Comparison of ENCODE assay signal across 14 mouse cellular contexts in genomic region chr2:122771002-122771401, GRCm38 (mm10). TPM values are rescaled to one million over a fixed set of nuclear protein-coding genes. Genes with fewer than 3 reads are reported as not detected.
DNase-seq lines count a peak whose midpoint lies in the region; ATAC-seq and TF ChIP-seq lines count a peak whose summit lies in the region.
"Had no signal": no experiment of that assay in that cellular context is flagged by ENCODE, and none has a peak within 500 bp of the region (broad histone marks: within the 10 kb centered on the region; RNA-seq: fewer than 3 reads in every experiment).

No protein-coding gene starts in this region.

- no peaks in the 10 kb centered on the region for H3K9me3 ChIP-seq in liver, postnatal 0 days (ENCODE audit: low read length)
- H3K9me3 ChIP-seq in forebrain, embryonic 11.5 days (ENCODE audit: control insufficient read depth, low read length), result no peaks in the 10 kb centered on the region
- H3K9me3 ChIP-seq: forebrain, embryonic 12.5 days; liver, embryonic 13.5 days; stomach, embryonic 15.5 days had no signal

- TF ChIP-seq CTCF in liver, postnatal 0 days (IDR thresholded peaks at IDR 0.05; ENCODE audit: low read depth), result no peak

- 0 out of 2 replicates have a peak, but pooled peaks cover 5% of the 10 kb centered on the region for H3K4me1 ChIP-seq in liver, postnatal 0 days (ENCODE audit: insufficient read depth)
- H3K4me1 ChIP-seq in forebrain, embryonic 11.5 days (replicated peaks; ENCODE audit: control insufficient read depth, insufficient read depth, low read length), result no peaks in the 10 kb centered on the region
- H3K4me1 ChIP-seq: forebrain, embryonic 12.5 days; liver, embryonic 13.5 days; stomach, embryonic 15.5 days had no signal

- H3K4me2 ChIP-seq in liver, postnatal 0 days (ENCODE audit: low read depth, low read length), result no peak overlapping the region
- no peak overlapping the region for H3K4me2 ChIP-seq in forebrain, embryonic 11.5 days (ENCODE audit: low read depth, low read length, severe bottlenecking)
- H3K4me2 ChIP-seq: forebrain, embryonic 12.5 days; liver, embryonic 13.5 days; stomach, embryonic 15.5 days had no signal

- TF ChIP-seq EP300 in liver, postnatal 0 days (IDR thresholded peaks at IDR 0.05; ENCODE audit: low read depth), result 0 out of 2 replicates have a peak, but pooled peaks have one; percentile 52

- H3K9ac ChIP-seq in liver, postnatal 0 days (replicated peaks), result no peak overlapping the region
- no peak overlapping the region for H3K9ac ChIP-seq in forebrain, embryonic 11.5 days (ENCODE audit: low read length)
- H3K9ac ChIP-seq: forebrain, embryonic 12.5 days; liver, embryonic 13.5 days; stomach, embryonic 15.5 days had no signal

- WGBS in liver, postnatal 0 days (ENCODE audit: insufficient replicate concordance), result 64% methylated on average over 2 of the region's 2 CpGs
- 81% methylated on average over 2 of the region's 2 CpGs for WGBS in forebrain, embryonic 11.5 days

- peak overlapping the region; percentile 58 for H3K27ac ChIP-seq in liver, postnatal 0 days (ENCODE audit: low read depth)
- no peak overlapping the region for H3K27ac ChIP-seq in forebrain, embryonic 11.5 days (ENCODE audit: low read depth, low read length)
- H3K27ac ChIP-seq: forebrain, embryonic 12.5 days; liver, embryonic 13.5 days; stomach, embryonic 15.5 days had no signal

- no peaks in the 10 kb centered on the region for H3K27me3 ChIP-seq in liver, postnatal 0 days (ENCODE audit: insufficient read depth, low read length)
- H3K27me3 ChIP-seq in forebrain, embryonic 11.5 days (ENCODE audit: control insufficient read depth, insufficient read depth, low read length), result no peaks in the 10 kb centered on the region
- H3K27me3 ChIP-seq: stomach, embryonic 15.5 days had no signal

- peak; percentile 97 for ATAC-seq in common myeloid progenitor, adult 5-6 weeks (replicated peaks; ENCODE audit: low read depth, poor library complexity, severe bottlenecking)
- ATAC-seq in liver, postnatal 0 days, result peak; percentile 85
- ATAC-seq in monocyte, adult 5-6 weeks (replicated peaks; ENCODE audit: insufficient number of reproducible peaks, low FRiP score, low TSS enrichment, poor library complexity, severe bottlenecking), result peak; percentile 94
- no peak for ATAC-seq in forebrain, embryonic 11.5 days (replicated peaks; ENCODE audit: low FRiP score)

- DNase-seq in kidney, adult 9 months, result peak; percentile 47
- DNase-seq in kidney, postnatal 4 days, result no peak
- DNase-seq in liver, postnatal 0 days, result peak; percentile 21
- no peak for DNase-seq in layer of hippocampus, postnatal 25 days (ENCODE audit: extremely low spot score in 1 of 2, low spot score in 1 of 2)
- no peak for DNase-seq in cerebellum, adult 9-10 months
- DNase-seq in forebrain, embryonic 11.5 days (ENCODE audit: low spot score), result no peak
- DNase-seq: embryo, embryonic 11 days; layer of hippocampus, postnatal 36 days; liver, embryonic 13.5 days; retina, postnatal 1 day had no signal

- H3K36me3 ChIP-seq in liver, postnatal 0 days (replicated peaks; ENCODE audit: insufficient read depth, low read length), result no peaks in the 10 kb centered on the region
- H3K36me3 ChIP-seq in forebrain, embryonic 11.5 days (ENCODE audit: control insufficient read depth, insufficient read depth, low read length), result no peaks in the 10 kb centered on the region
- H3K36me3 ChIP-seq: forebrain, embryonic 12.5 days; liver, embryonic 13.5 days; stomach, embryonic 15.5 days had no signal

- H3K4me3 ChIP-seq in liver, postnatal 0 days (ENCODE audit: low read depth, low read length), result no peak overlapping the region
- H3K4me3 ChIP-seq in forebrain, embryonic 11.5 days (ENCODE audit: low read depth, low read length), result no peak overlapping the region
- H3K4me3 ChIP-seq: forebrain, embryonic 12.5 days; liver, embryonic 13.5 days; stomach, embryonic 15.5 days had no signal

RNA-seq across cellular contexts. Expression of gene Sqor, which starts 6.0 kb away (rescaled TPM):
- 18.8 and 30.8 TPM in 2 replicates for total RNA-seq in common myeloid progenitor, adult 5-6 weeks (2017)
- 14.6 and 15.4 TPM in 2 replicates for polyA plus RNA-seq in liver, postnatal 0 days (2015; fragmentation: Nextera tagmentation; extraction: Ambion mirVana)
- 82.6 to 132 TPM (median 121 TPM) in 3 replicates for total RNA-seq in monocyte, adult 5-6 weeks (2017)
- total RNA-seq in layer of hippocampus, postnatal 25 days (2021), result 1 to 10 TPM; 4.0 to 5.4 TPM
- polyA plus RNA-seq in forebrain, embryonic 11.5 days (2014; fragmentation: Nextera tagmentation; extraction: Ambion mirVana), result 3.1 and 4.0 TPM in 2 replicates

RNA-seq across cellular contexts. Expression of gene Bloc1s6, which starts 32.7 kb away (rescaled TPM):
- 26.3 and 33.9 TPM in 2 replicates for total RNA-seq in common myeloid progenitor, adult 5-6 weeks (2017)
- 12.6 and 13.4 TPM in 2 replicates for polyA plus RNA-seq in liver, postnatal 0 days (2015; fragmentation: Nextera tagmentation; extraction: Ambion mirVana)
- 20.4 to 28.0 TPM (median 27.2 TPM) in 3 replicates for total RNA-seq in monocyte, adult 5-6 weeks (2017)
- total RNA-seq in layer of hippocampus, postnatal 25 days (2021), result 10 to 100 TPM; 22.8 to 23.6 TPM
- polyA plus RNA-seq in forebrain, embryonic 11.5 days (2014; fragmentation: Nextera tagmentation; extraction: Ambion mirVana), result 80.3 and 85.0 TPM in 2 replicates

Comparison
In these comparisons a context has a peak if more than half of its experiments do, and no peak if none do; other contexts are left out.
1. DNase-seq: peak in kidney, adult 9 months (single experiment) and liver, postnatal 0 days (single experiment); none in kidney, postnatal 4 days (0 of 2), layer of hippocampus, postnatal 25 days (0 of 2), cerebellum, adult 9-10 months (single experiment) and forebrain, embryonic 11.5 days (single experiment).